Comparison of ENCODE assay signal across 15 mouse cellular contexts in the genomic region with DNA sequence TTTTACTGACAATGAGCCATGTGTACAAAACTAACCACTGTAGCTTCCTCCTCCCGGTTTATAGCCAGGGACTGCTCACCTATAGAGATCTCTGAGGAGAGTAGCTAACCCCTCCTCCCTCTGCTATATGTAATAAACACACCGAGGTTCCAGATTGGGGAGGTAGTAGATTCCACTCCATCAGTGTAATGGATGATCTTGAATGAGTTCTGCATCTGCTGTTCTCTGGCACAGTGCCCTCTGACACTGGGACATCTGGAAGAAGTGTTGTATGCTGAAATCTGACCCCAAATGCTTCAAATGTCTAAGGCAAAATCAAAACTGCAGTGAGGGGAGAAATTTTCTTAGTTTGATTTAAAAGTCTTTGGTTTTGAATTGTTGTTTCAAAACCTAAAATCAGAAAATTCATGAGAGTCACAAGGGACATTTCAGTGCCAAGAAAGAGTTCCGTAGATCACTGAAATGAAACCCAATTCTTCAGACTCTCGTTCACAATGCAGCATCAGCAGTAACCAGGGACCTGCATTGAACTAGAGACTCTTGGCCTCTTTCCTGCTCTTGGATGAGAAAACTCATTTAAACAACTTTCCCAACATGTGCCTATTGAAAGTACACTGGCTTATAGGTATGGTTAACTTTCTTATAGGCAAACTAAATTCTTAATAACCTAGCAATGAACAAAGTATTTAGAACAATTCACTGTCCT. TPM values are rescaled to one million over a fixed set of nuclear protein-coding genes. Genes with fewer than 3 reads are reported as not detected.
DNase-seq lines count a peak whose midpoint lies in the region; ATAC-seq and TF ChIP-seq lines count a peak whose summit lies in the region.
"Had no signal": no experiment of that assay in that cellular context is flagged by ENCODE, and none has a peak within 500 bp of the region (broad histone marks: within the 10 kb centered on the region; RNA-seq: fewer than 3 reads in every experiment).

No protein-coding gene starts in this region.

- no peak for TF ChIP-seq CTCF in midbrain, postnatal 0 days (IDR thresholded peaks at IDR 0.05)

- no peak overlapping the region for H3K9ac ChIP-seq in midbrain, postnatal 0 days (replicated peaks; ENCODE audit: low read length, poor library complexity, severe bottlenecking)
- no peak overlapping the region for H3K9ac ChIP-seq in midbrain, embryonic 14.5 days (replicated peaks; ENCODE audit: low read length)
- H3K9ac ChIP-seq: forebrain, embryonic 13.5 days; midbrain, embryonic 12.5 days had no signal

- no peaks in the 10 kb centered on the region for H3K4me1 ChIP-seq in midbrain, postnatal 0 days (ENCODE audit: insufficient read depth, low read length)
- no peaks in the 10 kb centered on the region for H3K4me1 ChIP-seq in midbrain, embryonic 14.5 days (ENCODE audit: control insufficient read depth, insufficient read depth, low read length)
- H3K4me1 ChIP-seq: midbrain, embryonic 12.5 days had no signal

- no peak overlapping the region for H3K27ac ChIP-seq in midbrain, postnatal 0 days (ENCODE audit: low read depth, low read length)
- H3K27ac ChIP-seq in midbrain, embryonic 14.5 days (replicated peaks; ENCODE audit: low read depth, low read length), result no peak overlapping the region
- H3K27ac ChIP-seq: forebrain, embryonic 13.5 days; midbrain, embryonic 12.5 days had no signal

- H3K36me3 ChIP-seq in midbrain, postnatal 0 days (ENCODE audit: insufficient read depth, low read length), result no peaks in the 10 kb centered on the region
- no peaks in the 10 kb centered on the region for H3K36me3 ChIP-seq in midbrain, embryonic 14.5 days (ENCODE audit: control insufficient read depth, insufficient read depth, low read length)
- H3K36me3 ChIP-seq: midbrain, embryonic 12.5 days had no signal

- no peak overlapping the region for H3K4me3 ChIP-seq in midbrain, postnatal 0 days (ENCODE audit: low read depth, low read length)
- no peak overlapping the region for H3K4me3 ChIP-seq in midbrain, embryonic 14.5 days (replicated peaks; ENCODE audit: low read depth, low read length)
- H3K4me3 ChIP-seq: forebrain, embryonic 13.5 days; midbrain, embryonic 12.5 days had no signal

- H3K4me2 ChIP-seq in midbrain, postnatal 0 days (ENCODE audit: low read depth, low read length, poor library complexity, severe bottlenecking), result no peak overlapping the region
- no peak overlapping the region for H3K4me2 ChIP-seq in midbrain, embryonic 14.5 days (ENCODE audit: low read length)
- H3K4me2 ChIP-seq: forebrain, embryonic 13.5 days; midbrain, embryonic 12.5 days had no signal

- peak; percentile 55 for DNase-seq in embryo, embryonic 10 days (ENCODE audit: low spot score)
- DNase-seq in embryo, embryonic 9.5 days (ENCODE audit: extremely low spot score), result no peak
- peak; percentile 28 for DNase-seq in midbrain, postnatal 0 days (ENCODE audit: low spot score)
- no peak for DNase-seq in midbrain, embryonic 14.5 days
- peak; percentile 46 to 65 for DNase-seq in heart, postnatal 14 days
- no peak for DNase-seq in right cerebral cortex, postnatal 4 days
- DNase-seq in layer of hippocampus, postnatal 36 days, result no peak
- DNase-seq in left cerebral cortex, postnatal 25 days (ENCODE audit: low spot score in 2 of 2), result no peak
- DNase-seq: adrenal gland, postnatal 10 days; cerebellum, adult 8-10 months; thymus, postnatal 36 days had no signal

- ATAC-seq in midbrain, postnatal 0 days (ENCODE audit: low FRiP score), result no peak
- no peak for ATAC-seq in midbrain, embryonic 14.5 days (ENCODE audit: low FRiP score, low TSS enrichment)
- ATAC-seq: forebrain, embryonic 13.5 days had no signal

- H3K9me3 ChIP-seq in midbrain, postnatal 0 days (ENCODE audit: low read length), result no peaks in the 10 kb centered on the region; the same call in 1 of the 2 replicates
- no peaks in the 10 kb centered on the region for H3K9me3 ChIP-seq in midbrain, embryonic 14.5 days (ENCODE audit: control insufficient read depth, low read length)
- H3K9me3 ChIP-seq: forebrain, embryonic 13.5 days; midbrain, embryonic 12.5 days had no signal

- intact Hi-C loops in heart, postnatal 14 days (cut with DNase I), result no loop called here
- intact Hi-C loops in left cerebral cortex, postnatal 25 days (cut with DNase I), result no loop called here

- WGBS in midbrain, postnatal 0 days, result 70% methylated on average over 4 of the region's 4 CpGs
- 83% methylated on average over 4 of the region's 4 CpGs for WGBS in midbrain, embryonic 14.5 days

- no peaks in the 10 kb centered on the region for H3K27me3 ChIP-seq in midbrain, postnatal 0 days (ENCODE audit: insufficient read depth, low read length)
- H3K27me3 ChIP-seq in midbrain, embryonic 14.5 days (ENCODE audit: control insufficient read depth, insufficient read depth, low read length), result no peaks in the 10 kb centered on the region
- H3K27me3 ChIP-seq: forebrain, embryonic 13.5 days; midbrain, embryonic 12.5 days had no signal

RNA-seq across cellular contexts. Expression of gene Zcchc9, which starts 17.5 kb away (rescaled TPM):
- 8.9 and 9.7 TPM in 2 replicates for total RNA-seq in midbrain, postnatal 0 days (2014; rRNA removed)
- polyA plus RNA-seq in midbrain, postnatal 0 days (2015; fragmentation: Nextera tagmentation; extraction: Ambion mirVana), result 13.3 and 13.7 TPM in 2 replicates
- 14.7 and 14.9 TPM in 2 replicates for polyA plus RNA-seq in midbrain, embryonic 14.5 days (2014; fragmentation: Nextera tagmentation; extraction: Ambion mirVana)
- 10 to 100 TPM; 13.9 to 19.5 TPM for total RNA-seq in heart, postnatal 14 days (2021)
- total RNA-seq in layer of hippocampus, postnatal 36 days (2021), result 10 to 100 TPM; 14.5 to 18.5 TPM
- total RNA-seq in left cerebral cortex, postnatal 25 days (2021), result 10 to 100 TPM; 17.1 to 19.0 TPM

RNA-seq across cellular contexts. Expression of gene Ckmt2, which starts 51.7 kb away (rescaled TPM):
- total RNA-seq in midbrain, postnatal 0 days (2014; rRNA removed), result not detected in 2 replicates
- 0.11 TPM in 1 of 2 replicates, not detected in the other for polyA plus RNA-seq in midbrain, postnatal 0 days (2015; fragmentation: Nextera tagmentation; extraction: Ambion mirVana)
- polyA plus RNA-seq in midbrain, embryonic 14.5 days (2014; fragmentation: Nextera tagmentation; extraction: Ambion mirVana), result not detected in 2 replicates
- total RNA-seq in heart, postnatal 14 days (2021), result 1,000 to 10,000 TPM; 1,659 to 1,754 TPM
- under 1 TPM in 1 of 2 experiments, not detected in 1; 0.45 TPM for total RNA-seq in layer of hippocampus, postnatal 36 days (2021)
- total RNA-seq in left cerebral cortex, postnatal 25 days (2021), result not detected
- total RNA-seq: hematopoietic stem cell, adult 5-6 weeks had no signal
- polyA plus RNA-seq: forebrain, embryonic 13.5 days; liver, adult 2 months; midbrain, embryonic 12.5 days had no signal

Comparison
In these comparisons a context has a peak if more than half of its experiments do, and no peak if none do; other contexts are left out.
1. DNase-seq: peak in embryo, embryonic 10 days (single experiment), midbrain, postnatal 0 days (single experiment) and heart, postnatal 14 days (2 of 2); none in embryo, embryonic 9.5 days (single experiment), midbrain, embryonic 14.5 days (single experiment), right cerebral cortex, postnatal 4 days (single experiment), layer of hippocampus, postnatal 36 days (0 of 2) and left cerebral cortex, postnatal 25 days (0 of 2).
2. RNA of gene Ckmt2, which starts 51.7 kb away (total RNA-seq): 1,659 to 1,754 TPM in heart, postnatal 14 days; 0.45 TPM in layer of hippocampus, postnatal 36 days, not detected in left cerebral cortex, postnatal 25 days and not detected in midbrain, postnatal 0 days; every median in the first group is over 1,000 times any median in the second.